Mouse (Mus musculus): ENCODE measurements at regions not wholly inside any gene's neighbourhood (a gene's known extent, or its start where the extent isn't known, plus 50 kb on each side); places are given as distances from the start of the nearest gene placed in this dataset.

DNA sequence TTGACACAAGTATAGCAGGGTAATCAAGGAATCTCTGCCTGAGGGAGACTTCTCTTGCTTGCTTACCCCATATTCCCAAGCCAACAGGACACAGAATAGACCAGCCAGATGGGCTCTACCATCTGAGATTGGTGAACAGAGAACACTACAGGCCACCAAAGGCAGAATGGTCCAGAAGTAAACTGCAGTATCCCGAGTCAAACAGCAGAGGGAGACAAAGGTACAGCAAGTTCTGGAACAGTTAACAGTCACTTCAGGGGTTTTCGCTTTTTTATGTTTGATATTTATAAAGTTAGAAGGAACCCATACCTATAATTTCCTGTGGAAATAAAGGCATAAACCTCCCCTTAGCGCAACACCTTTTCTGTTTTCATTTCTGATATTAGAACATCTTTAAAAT is 325.5 kb upstream of the 9130204L05Rik start:
- intact Hi-C loops (cut with DNase I) = no loop called here
- peak in 1 of 2 experiments; percentile 6 for DNase-seq
